Mouse (Mus musculus): ENCODE results near the gene Emc10. TPM values are rescaled to one million over a fixed set of nuclear protein-coding genes. Genes with fewer than 3 reads are reported as not detected.

Emc10 gene
- polyA plus RNA-seq, 1 experiment: 406 TPM

DNA sequence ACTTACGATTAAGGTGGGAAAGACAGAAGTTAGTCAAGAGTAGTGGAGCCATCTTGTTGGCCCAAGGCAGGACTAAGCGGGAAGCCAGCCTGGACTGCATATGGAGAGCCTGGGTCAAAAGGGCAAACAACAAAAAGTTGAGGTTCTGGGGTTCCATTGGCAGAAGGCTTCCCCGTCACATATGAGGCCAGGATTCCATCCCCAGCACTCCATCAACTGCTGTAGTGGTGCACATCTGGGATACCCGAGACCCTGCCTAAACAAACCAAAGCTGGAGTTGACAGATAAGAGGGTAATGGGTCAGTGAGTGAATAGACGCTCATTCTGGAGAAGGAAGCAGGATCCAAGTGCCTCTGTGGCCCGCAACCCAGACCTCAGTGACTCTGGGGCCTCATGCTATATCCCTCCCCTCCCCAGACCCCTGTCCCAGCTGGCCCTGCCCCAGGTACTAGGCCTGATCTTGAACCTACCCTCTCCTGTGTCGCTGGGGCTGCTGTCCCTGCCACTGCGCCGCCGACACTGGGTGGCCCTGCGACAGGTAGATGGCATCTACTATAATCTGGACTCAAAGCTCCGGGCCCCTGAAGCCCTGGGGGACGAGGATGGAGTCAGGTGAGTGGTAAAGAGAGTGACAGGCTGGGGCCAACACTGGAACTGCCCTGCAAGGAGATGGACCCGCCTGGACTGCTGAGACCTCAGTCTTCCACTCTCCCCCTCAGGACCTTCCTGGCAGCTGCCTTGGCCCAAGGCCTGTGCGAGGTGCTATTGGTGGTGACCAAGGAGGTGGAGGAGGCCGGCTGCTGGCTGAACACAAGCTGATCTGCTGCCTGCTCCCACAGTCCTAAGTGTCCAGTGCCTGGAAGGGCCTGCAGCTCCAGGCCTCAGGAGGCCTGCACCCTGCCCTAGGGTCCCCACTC is 25.4 kb downstream of the Emc10 start:
- 97% methylated on average over 16 of the region's 16 CpGs for WGBS
- DNase-seq: no peak
- no peaks in the 10 kb centered on the region for H3K36me3 ChIP-seq (ENCODE audit: control insufficient read depth, insufficient read depth, low read length)
- no peak overlapping the region for H3K27ac ChIP-seq (ENCODE audit: control insufficient read depth, insufficient read depth, low read length)
- no peak overlapping the region for H3K4me3 ChIP-seq (ENCODE audit: control insufficient read depth, insufficient read depth, low read length)
- TF ChIP-seq CTCF (IDR thresholded peaks at IDR 0.05; ENCODE audit: borderline replicate concordance, control insufficient read depth, extremely low read depth, insufficient read depth, low read length, poor library complexity): no peak
- TF ChIP-seq POLR2A (IDR thresholded peaks at IDR 0.05; ENCODE audit: control insufficient read depth, extremely low read depth, insufficient read depth, low read length, poor library complexity): no peak
- no peaks in the 10 kb centered on the region for H3K27me3 ChIP-seq (ENCODE audit: control insufficient read depth, insufficient read depth, low read length)
- peaks cover 14% of the 10 kb centered on the region for H3K4me1 ChIP-seq (replicated peaks; ENCODE audit: control insufficient read depth, insufficient read depth, low read length)

DNA sequence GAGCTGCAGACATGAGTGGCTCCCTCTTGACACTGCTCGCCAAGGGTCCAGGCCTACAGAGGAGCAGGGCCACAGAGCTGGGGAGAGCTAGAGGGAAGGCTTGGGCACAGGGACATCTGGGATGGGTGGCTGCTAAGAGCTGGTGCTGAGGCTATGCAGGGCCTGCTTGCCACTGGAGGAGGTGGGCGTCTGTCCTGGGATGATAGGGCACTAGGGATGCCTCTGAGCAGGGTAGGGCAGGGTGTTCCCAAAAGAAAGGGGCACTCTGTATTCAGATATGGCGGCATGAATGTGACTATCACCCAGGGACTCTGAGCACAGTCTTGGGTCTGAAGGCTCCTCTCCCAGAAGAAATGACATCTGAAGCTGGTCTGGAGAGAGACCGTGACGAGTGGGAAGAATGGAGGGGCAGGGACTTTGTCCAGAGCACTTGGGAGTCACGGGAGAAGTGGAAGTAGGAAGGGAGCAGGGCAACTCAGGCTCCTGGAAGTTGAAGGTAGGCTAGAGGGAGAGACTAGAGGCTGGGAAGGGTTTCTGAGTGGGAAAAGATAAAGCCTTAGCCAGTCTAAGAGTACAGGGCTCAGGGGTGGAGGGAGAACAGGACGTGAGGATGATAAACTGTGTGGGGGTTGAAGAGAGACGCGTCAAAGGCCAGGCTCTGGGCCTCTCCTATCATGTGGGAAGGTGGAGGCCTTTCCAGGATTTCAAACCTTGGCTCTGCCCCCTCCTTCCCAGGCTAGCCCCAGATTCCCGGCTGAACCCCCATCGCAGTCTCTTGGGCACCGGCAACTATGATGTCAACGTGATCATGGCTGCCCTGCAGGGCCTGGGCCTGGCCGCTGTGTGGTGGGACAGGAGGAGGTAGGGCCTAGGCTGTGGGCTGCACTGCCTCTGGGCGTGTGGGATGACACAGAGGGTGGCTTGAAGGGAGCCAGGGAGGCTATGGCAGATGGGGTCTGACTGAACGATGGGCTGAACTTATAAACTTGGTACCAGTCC is 26.4 kb downstream of the Emc10 start:
- WGBS: 96% methylated on average over 16 of the region's 16 CpGs
- TF ChIP-seq CTCF (IDR thresholded peaks at IDR 0.05; ENCODE audit: borderline replicate concordance, control insufficient read depth, extremely low read depth, insufficient read depth, low read length, poor library complexity): no peak
- no peak for TF ChIP-seq POLR2A (IDR thresholded peaks at IDR 0.05; ENCODE audit: control insufficient read depth, extremely low read depth, insufficient read depth, low read length, poor library complexity)
- DNase-seq: no peak

GRCm38 (mm10) chr7:44468644-44469285 is 27.6 kb downstream of the Emc10 start:
- 92% methylated on average over 15 of the region's 15 CpGs for WGBS
- H3K36me3 ChIP-seq (ENCODE audit: control insufficient read depth, insufficient read depth, low read length): no peaks in the 10 kb centered on the region
- TF ChIP-seq POLR2A (IDR thresholded peaks at IDR 0.05; ENCODE audit: control insufficient read depth, extremely low read depth, insufficient read depth, low read length, poor library complexity) (no peak), CTCF (IDR thresholded peaks at IDR 0.05; ENCODE audit: borderline replicate concordance, control insufficient read depth, extremely low read depth, insufficient read depth, low read length, poor library complexity) (no peak)
- no peaks in the 10 kb centered on the region; the same call in 1 of the 2 replicates for H3K27me3 ChIP-seq (ENCODE audit: control insufficient read depth, insufficient read depth, low read length)
- H3K4me3 ChIP-seq (ENCODE audit: control insufficient read depth, insufficient read depth, low read length): peak overlapping the region; percentile 81; the same call in 1 of the 2 replicates
- no peak overlapping the region for H3K27ac ChIP-seq (ENCODE audit: control insufficient read depth, insufficient read depth, low read length)
- DNase-seq: no peak
- H3K4me1 ChIP-seq (replicated peaks; ENCODE audit: control insufficient read depth, insufficient read depth, low read length): peaks cover 14% of the 10 kb centered on the region

More for the DNA sequence above, 26.4 kb downstream of the Emc10 start:
- H3K4me1 ChIP-seq (replicated peaks; ENCODE audit: control insufficient read depth, insufficient read depth, low read length): peaks cover 14% of the 10 kb centered on the region
- H3K4me3 ChIP-seq (ENCODE audit: control insufficient read depth, insufficient read depth, low read length): no peak overlapping the region
- no peaks in the 10 kb centered on the region for H3K36me3 ChIP-seq (ENCODE audit: control insufficient read depth, insufficient read depth, low read length)
- H3K27ac ChIP-seq (ENCODE audit: control insufficient read depth, insufficient read depth, low read length): no peak overlapping the region
- no peaks in the 10 kb centered on the region for H3K27me3 ChIP-seq (ENCODE audit: control insufficient read depth, insufficient read depth, low read length)

GRCm38 (mm10) chr7:44467811-44468411 is 28.4 kb downstream of the Emc10 start, which contains the start of gene Josd2:
Gene Josd2, plus strand, starts transcription at chr7:44467980.
- whole genome bisulfite sequencing: under 1% methylated on average over 42 of the region's 42 CpGs
- Histone ChIP-seq H3K27ac (ENCODE audit: control insufficient read depth, insufficient read depth, low read length) (no peak within 1 kb of the TSS), H3K27me3 (ENCODE audit: control insufficient read depth, insufficient read depth, low read length) (no peaks in the 10 kb centered on the region; the same call in 1 of the 2 replicates), H3K4me1 (replicated peaks; ENCODE audit: control insufficient read depth, insufficient read depth, low read length) (peaks cover 10% of the 10 kb centered on the region), H3K36me3 (ENCODE audit: control insufficient read depth, insufficient read depth, low read length) (no peaks in the 10 kb centered on the region), H3K4me3 (ENCODE audit: control insufficient read depth, insufficient read depth, low read length) (peak within 1 kb of the TSS; percentile 81)
- DNase-seq: peak; percentile 89
- TF ChIP-seq CTCF (IDR thresholded peaks at IDR 0.05; ENCODE audit: borderline replicate concordance, control insufficient read depth, extremely low read depth, insufficient read depth, low read length, poor library complexity): 0 out of 2 replicates have a peak, but pooled peaks have one; percentile 47
- peak; percentile 40; the same call in 1 of the 2 replicates for TF ChIP-seq POLR2A (IDR thresholded peaks at IDR 0.05; ENCODE audit: control insufficient read depth, extremely low read depth, insufficient read depth, low read length, poor library complexity)

- no peaks in the 10 kb centered on the region for H3K36me3 ChIP-seq (ENCODE audit: control insufficient read depth, insufficient read depth, low read length)
- no peak overlapping the region for H3K27ac ChIP-seq (ENCODE audit: control insufficient read depth, insufficient read depth, low read length)
- DNase-seq: no peak
- no peaks in the 10 kb centered on the region; the same call in 1 of the 2 replicates for H3K27me3 ChIP-seq (ENCODE audit: control insufficient read depth, insufficient read depth, low read length)
- WGBS: 95% methylated on average over 16 of the region's 16 CpGs
- H3K4me3 ChIP-seq (ENCODE audit: control insufficient read depth, insufficient read depth, low read length): no peak overlapping the region
- TF ChIP-seq POLR2A (IDR thresholded peaks at IDR 0.05; ENCODE audit: control insufficient read depth, extremely low read depth, insufficient read depth, low read length, poor library complexity) (no peak), CTCF (IDR thresholded peaks at IDR 0.05; ENCODE audit: borderline replicate concordance, control insufficient read depth, extremely low read depth, insufficient read depth, low read length, poor library complexity) (no peak)
- peaks cover 8% of the 10 kb centered on the region for H3K4me1 ChIP-seq (replicated peaks; ENCODE audit: control insufficient read depth, insufficient read depth, low read length)
Observed at GRCm38 (mm10) chr7:44466888-44467311, 29.4 kb downstream of the Emc10 start.
